Mouse (Mus musculus) skeletal muscle tissue, postnatal 0 days (tissue): ENCODE data around the gene Surf1. TPM values are rescaled to one million over a fixed set of nuclear protein-coding genes. Genes with fewer than 3 reads are reported as not detected.

Experiments
- polyA plus RNA-seq: library from polyadenylated mRNA; unstranded; fragments of >200 nt; fragmentation: Nextera tagmentation; extraction: Ambion mirVana; gene quantifications from 2 replicates; pipeline ENCODE4 v1.2.1, GENCODE M21; 2015

The Surf1 gene
- polyA plus RNA-seq = 39.8 and 44.5 TPM in 2 replicates

GRCm38 (mm10) chr2:26915927-26916728 is at the start of gene Surf1, which contains the start of gene Surf2:
TSS of gene Surf1 (minus strand) at chr2:26916530.
TSS of gene Surf2 (plus strand) at chr2:26916367.

DNA sequence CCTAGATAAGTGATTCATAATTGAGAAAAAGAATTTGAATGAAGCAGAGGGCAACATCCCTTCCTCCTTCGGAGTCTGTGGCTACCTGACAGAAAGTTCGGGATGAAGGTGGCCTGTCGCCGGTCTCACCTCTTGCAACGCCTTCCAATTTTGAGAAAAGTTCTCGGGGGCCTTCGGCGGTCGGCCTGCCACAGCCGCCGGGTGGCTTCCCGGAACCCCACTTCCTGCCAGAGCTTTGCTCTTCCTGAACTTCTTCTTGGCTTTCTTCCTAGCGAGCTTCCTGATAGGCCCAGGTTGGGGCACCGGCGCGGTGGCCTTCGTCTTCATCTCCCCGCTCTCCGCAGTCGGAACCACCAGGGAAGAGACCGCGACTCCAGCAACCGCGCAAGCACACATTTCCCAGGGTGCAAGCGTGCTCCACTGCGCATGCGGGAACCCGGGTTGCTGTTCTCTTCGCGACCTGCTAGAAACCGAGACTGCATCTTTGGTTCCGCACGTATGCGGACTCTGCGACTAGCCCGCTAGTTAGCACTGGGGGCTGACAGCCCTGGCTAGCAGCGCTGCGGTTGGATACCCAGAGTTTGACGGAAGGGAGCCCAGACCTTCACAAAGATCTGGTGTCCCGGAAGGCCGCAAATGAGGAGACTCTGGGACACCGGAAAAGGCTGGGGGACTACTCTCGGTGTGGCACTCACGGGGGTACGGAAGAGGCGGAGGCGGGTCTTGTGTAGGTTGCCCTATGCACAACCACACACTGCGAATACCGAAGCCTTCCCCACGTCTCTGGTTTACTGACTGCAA is 47.8 kb upstream of the Surf1 start, which contains the start of gene Rexo4:
Gene Rexo4 (minus strand): TSS at position 464 of the 801 bp plus-strand sequence.

GRCm38 (mm10) chr2:26933304-26934055 is 17.1 kb upstream of the Surf1 start, which contains the start of the genes Surf4 and Stkld1:
TSS of gene Surf4 (minus strand) at chr2:26933928.
TSS of gene Stkld1 (plus strand) at chr2:26934047.

DNA sequence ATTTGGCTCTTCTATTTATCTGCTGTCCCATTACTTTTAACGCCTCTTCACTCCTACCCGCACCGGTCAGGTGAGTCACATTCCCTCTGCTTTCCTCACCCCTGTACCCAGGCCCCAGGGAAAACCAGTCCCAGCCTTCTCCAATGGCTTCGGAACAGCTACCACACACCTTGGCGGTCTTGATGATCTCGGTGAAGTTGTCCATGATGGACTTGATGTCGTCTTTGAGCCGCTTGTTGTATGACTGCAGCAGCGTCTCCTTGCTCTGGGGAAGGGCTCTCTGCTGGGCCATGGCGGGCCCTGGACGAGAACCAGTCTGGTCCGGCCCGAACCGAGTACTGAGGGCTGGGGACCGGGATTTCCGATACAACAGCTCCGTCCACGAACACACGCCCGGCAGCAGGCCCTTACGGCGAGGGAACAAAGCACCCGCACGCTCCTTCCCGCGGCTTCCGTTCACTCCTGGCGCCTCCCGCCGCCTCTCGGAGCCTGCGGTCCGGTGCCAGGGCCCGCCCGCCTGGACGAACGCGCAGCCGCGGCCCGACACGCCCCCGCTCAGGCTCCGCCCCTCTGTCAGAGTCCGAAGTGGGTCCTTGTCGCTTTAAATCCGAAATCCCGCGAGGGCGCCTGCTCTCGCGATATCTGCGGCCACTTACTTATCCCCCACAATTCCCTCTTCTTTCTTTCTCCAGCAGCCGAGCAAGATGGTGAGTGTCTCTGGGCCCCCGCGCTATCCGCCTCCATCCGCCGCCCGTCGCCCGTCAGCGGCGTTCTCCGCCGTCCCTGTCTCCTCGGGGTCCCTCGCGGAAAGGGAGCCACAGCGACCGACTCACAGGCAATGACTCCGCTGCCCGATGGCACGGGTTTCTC is 6.0 kb downstream of the Surf1 start, which contains the start of the genes Med22 and Rpl7a:
Gene Med22 (minus strand): TSS at position 554 of the 870 bp plus-strand sequence.
Gene Rpl7a (plus strand): TSS at position 641 of the 870 bp plus-strand sequence.

GRCm38 (mm10) chr2:26902467-26903220 is 13.7 kb downstream of the Surf1 start, which contains the start of gene Surf6:
TSS of gene Surf6 (minus strand) at chr2:26902879.

DNA sequence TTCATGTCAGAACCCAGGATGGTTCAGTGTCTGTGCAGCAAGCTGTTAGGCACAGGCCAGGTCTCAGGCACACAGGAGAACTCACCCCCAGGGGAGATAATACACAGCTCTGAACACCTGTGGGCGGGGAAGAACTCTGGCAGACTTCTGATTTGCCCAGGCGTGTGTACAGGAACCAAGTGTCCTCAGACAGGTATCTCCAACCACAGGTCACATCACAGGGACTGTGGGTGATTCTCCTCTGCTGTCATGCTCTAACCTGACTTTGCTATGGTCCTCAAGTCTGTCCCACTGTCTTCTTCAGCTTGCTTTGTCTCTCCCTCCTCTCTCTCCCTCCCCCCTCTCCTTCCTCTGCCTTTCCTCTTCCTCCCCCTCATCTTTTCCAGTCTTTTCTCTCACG is 51.5 kb downstream of the Surf1 start, which contains the start of gene Abo:
Gene Abo (minus strand): TSS at position 101 of the 400 bp plus-strand sequence.

Other genes starting within 250 kb of the Surf1 start
- gene Lcn4, start 245.2 kb downstream of the Surf1 start, polyA plus RNA-seq = not detected in 2 replicates
- not detected in 2 replicates for gene Abo, start 51.6 kb downstream of the Surf1 start, polyA plus RNA-seq
- gene Surf6, start 13.7 kb downstream of the Surf1 start, polyA plus RNA-seq = 8.4 and 8.8 TPM in 2 replicates
- 27.8 and 30.7 TPM in 2 replicates for gene Med22, start 5.9 kb downstream of the Surf1 start, polyA plus RNA-seq
- 346 and 348 TPM in 2 replicates for gene Rpl7a, start 5.8 kb downstream of the Surf1 start, polyA plus RNA-seq
- 22.1 and 24.5 TPM in 2 replicates for gene Surf2, start 163 bp downstream of the Surf1 start, polyA plus RNA-seq
- gene Surf4, start 17.4 kb upstream of the Surf1 start, polyA plus RNA-seq = 113 and 137 TPM in 2 replicates
- gene Stkld1, start 17.5 kb upstream of the Surf1 start, polyA plus RNA-seq = 0.09 TPM in 1 of 2 replicates, not detected in the other
- 16.3 and 18.7 TPM in 2 replicates for gene Rexo4, start 47.9 kb upstream of the Surf1 start, polyA plus RNA-seq
- 0.12 TPM in 1 of 2 replicates, not detected in the other for gene Adamts13, start 56.9 kb upstream of the Surf1 start, polyA plus RNA-seq
- 27.7 and 32.4 TPM in 2 replicates for gene Cacfd1, start 93.4 kb upstream of the Surf1 start, polyA plus RNA-seq
- gene Slc2a6, start 111.5 kb upstream of the Surf1 start, polyA plus RNA-seq = 0.54 and 0.56 TPM in 2 replicates
- 166 and 171 TPM in 2 replicates for gene Mymk, start 155.6 kb upstream of the Surf1 start, polyA plus RNA-seq
- 2.2 and 2.6 TPM in 2 replicates for gene Adamtsl2, start 162.8 kb upstream of the Surf1 start, polyA plus RNA-seq
- 0.15 and 0.18 TPM in 2 replicates for gene Fam163b, start 226.0 kb upstream of the Surf1 start, polyA plus RNA-seq
- gene Dbh, start 248.7 kb upstream of the Surf1 start, polyA plus RNA-seq = 0.82 and 1.2 TPM in 2 replicates